Mouse (Mus musculus) lung, adult 2 months (tissue): ENCODE data around the gene Bcar1.

Source experiments
- CTCF ChIP-seq: fragments of 200-500 bp; IDR thresholded peaks from 2 replicates; pipeline ENCODE4 v1.5.1; 2011; ENCODE audit warnings: mild to moderate bottlenecking, low read length, control low read depth; ENCODE audit not compliant: insufficient read depth
- POLR2A ChIP-seq: fragments of 200-500 bp; IDR thresholded peaks from 2 replicates; pipeline ENCODE4 v1.6.1; 2011; ENCODE audit warnings: low read depth, mild to moderate bottlenecking, control low read depth, low read length, borderline replicate concordance; ENCODE audit errors: extremely low read depth

GRCm38 (mm10) chr8:111754736-111755135 lies 11.1 kb upstream of the Bcar1 start:
- TF ChIP-seq CTCF (no peak), POLR2A (no peak)
